Mouse (Mus musculus) kidney, embryonic 14.5 days (tissue): ENCODE results near the gene Abcf2. TPM values are rescaled to one million over a fixed set of nuclear protein-coding genes. Genes with fewer than 3 reads are reported as not detected.

Source experiments
- ATAC-seq: fragments of 200-750 bp; cut with Nextera tagmentation; 2 replicates; pipeline ENCODE4 v1.8.0; 2017; ENCODE audit warnings: moderate number of reproducible peaks, mild to moderate bottlenecking, moderate TSS enrichment, moderate library complexity; ENCODE audit not compliant: low FRiP score, low TSS enrichment
- H3K27ac ChIP-seq: fragments of 300-500 bp; sonication (generic); 2 replicates; pipeline ENCODE4 v1.5.1; 2014; ENCODE audit warnings: low read depth, mild to moderate bottlenecking, low read length, moderate library complexity, mixed read lengths
- H3K27me3 ChIP-seq: fragments of 300-500 bp; sonication (generic); 2 replicates; pipeline ENCODE4 v1.6.1; 2014; ENCODE audit warnings: mild to moderate bottlenecking, low read length; ENCODE audit not compliant: control insufficient read depth, insufficient read depth
- H3K36me3 ChIP-seq: fragments of 300-500 bp; sonication (generic); 2 replicates; pipeline ENCODE4 v1.6.1; 2014; ENCODE audit warnings: low read length, mixed read lengths; ENCODE audit not compliant: control insufficient read depth, insufficient read depth
- H3K4me1 ChIP-seq: fragments of 300-500 bp; sonication (generic); 2 replicates; pipeline ENCODE4 v1.6.1; 2014; ENCODE audit warnings: low read length, mixed read lengths; ENCODE audit not compliant: control insufficient read depth, insufficient read depth
- H3K4me2 ChIP-seq: fragments of 300-500 bp; sonication (generic); replicated peaks from 2 replicates; pipeline ENCODE4 v1.6.1; 2014; ENCODE audit warnings: low read depth, mild to moderate bottlenecking, low read length
- H3K4me3 ChIP-seq: fragments of 300-500 bp; sonication (generic); 2 replicates; pipeline ENCODE4 v1.5.1; 2014; ENCODE audit warnings: mild to moderate bottlenecking, low read length
- H3K9ac ChIP-seq: fragments of 300-500 bp; sonication (generic); 2 replicates; pipeline ENCODE4 v1.6.1; 2014; ENCODE audit warnings: low read depth, mild to moderate bottlenecking, low read length, moderate library complexity
- H3K9me3 ChIP-seq: fragments of 300-500 bp; sonication (generic); 2 replicates; pipeline ENCODE4 v1.6.1; 2016; ENCODE audit warnings: low read length; ENCODE audit not compliant: control insufficient read depth
- WGBS: fragments of 180-500 bp; shearing (Covaris S2); extraction: QIAGEN DNeasy Blood & Tissue Kit; methylation state at CpG from one replicate; pipeline ENCODE4 v1.1.7; 2014; 5-methylcytosine and 5-hydroxymethylcytosine counted together
- polyA plus RNA-seq: library from polyadenylated mRNA; unstranded; fragments of >200 nt; fragmentation: Nextera tagmentation; extraction: Ambion mirVana; gene quantifications from 2 replicates; pipeline ENCODE4 v1.2.1, GENCODE M21; 2014

The Abcf2 gene
- polyA plus RNA-seq, 1 experiment from 2014 or later: 121 TPM

GRCm38 (mm10) chr5:24527780-24528179 is 49.5 kb downstream of the Abcf2 start:
- Histone ChIP-seq H3K27ac (no peak overlapping the region), H3K36me3 (no peaks in the 10 kb centered on the region), H3K4me2 (no peak overlapping the region), H3K9me3 (no peaks in the 10 kb centered on the region), H3K27me3 (peaks cover 85% of the 10 kb centered on the region), H3K4me3 (no peak overlapping the region), H3K4me1 (peaks cover 13% of the 10 kb centered on the region), H3K9ac (no peak overlapping the region)
- ATAC-seq: no peak
- 12% methylated on average over 6 of the region's 6 CpGs for WGBS

- WGBS: 2% methylated on average over 44 of the region's 49 CpGs
- peak within 1 kb of the TSS; percentile 28; the same call in 1 of the 2 replicates for H3K9ac ChIP-seq
- peaks cover 13% of the 10 kb centered on the region for H3K4me1 ChIP-seq
- peaks cover 92% of the 10 kb centered on the region for H3K27me3 ChIP-seq
- H3K4me3 ChIP-seq: peak within 1 kb of the TSS; percentile 45
- H3K36me3 ChIP-seq: no peaks in the 10 kb centered on the region
- no peak within 1 kb of the TSS for H3K27ac ChIP-seq
- ATAC-seq: no peak
- peak within 1 kb of the TSS; percentile 87 for H3K4me2 ChIP-seq
- H3K9me3 ChIP-seq: no peaks in the 10 kb centered on the region
Measured at GRCm38 (mm10) chr5:24526889-24527230, 50.4 kb downstream of the Abcf2 start, which contains the start of gene Gbx1. Gene Gbx1, minus strand, starts transcription at chr5:24527202.

GRCm38 (mm10) chr5:24526190-24526888 is 50.9 kb downstream of the Abcf2 start:
- peak overlapping the region; percentile 28; the same call in 1 of the 2 replicates for H3K9ac ChIP-seq
- H3K4me2 ChIP-seq: peak overlapping the region; percentile 87
- ATAC-seq: 0 out of 2 replicates have a peak, but pooled peaks have one; percentile 22
- H3K4me1 ChIP-seq: peaks cover 13% of the 10 kb centered on the region
- no peaks in the 10 kb centered on the region for H3K36me3 ChIP-seq
- H3K4me3 ChIP-seq: peak overlapping the region; percentile 45
- H3K27me3 ChIP-seq: peaks cover 92% of the 10 kb centered on the region
- under 1% methylated on average over 73 of the region's 109 CpGs for WGBS
- no peaks in the 10 kb centered on the region for H3K9me3 ChIP-seq
- H3K27ac ChIP-seq: no peak overlapping the region

GRCm38 (mm10) chr5:24525360-24526189 is 51.7 kb downstream of the Abcf2 start:
- peaks cover 13% of the 10 kb centered on the region for H3K4me1 ChIP-seq
- H3K36me3 ChIP-seq: no peaks in the 10 kb centered on the region
- 4% methylated on average over 34 of the region's 34 CpGs for WGBS
- H3K27ac ChIP-seq: no peak overlapping the region
- no peak overlapping the region for H3K9ac ChIP-seq
- no peak for ATAC-seq
- peak overlapping the region; percentile 45 for H3K4me3 ChIP-seq
- peaks cover 88% of the 10 kb centered on the region for H3K27me3 ChIP-seq
- peak overlapping the region; percentile 87 for H3K4me2 ChIP-seq
- H3K9me3 ChIP-seq: no peaks in the 10 kb centered on the region

- WGBS: 16% methylated on average over 4 of the region's 4 CpGs
- H3K4me2 ChIP-seq: no peak overlapping the region
Measured at GRCm38 (mm10) chr5:24524522-24524921, 52.7 kb downstream of the Abcf2 start.

GRCm38 (mm10) chr5:24523806-24524205 is 53.5 kb downstream of the Abcf2 start:
- no peak overlapping the region for H3K27ac ChIP-seq
- H3K4me3 ChIP-seq: no peak overlapping the region
- H3K36me3 ChIP-seq: no peaks in the 10 kb centered on the region
- H3K4me1 ChIP-seq: peaks cover 13% of the 10 kb centered on the region
- H3K9ac ChIP-seq: no peak overlapping the region
- no peak for ATAC-seq
- H3K9me3 ChIP-seq: no peaks in the 10 kb centered on the region
- WGBS: 50% methylated on average over 8 of the region's 8 CpGs
- no peak overlapping the region for H3K4me2 ChIP-seq
- H3K27me3 ChIP-seq: peaks cover 84% of the 10 kb centered on the region

More at GRCm38 (mm10) chr5:24524522-24524921, 52.7 kb downstream of the Abcf2 start:
- ATAC-seq: no peak
- Histone ChIP-seq H3K27me3 (peaks cover 91% of the 10 kb centered on the region), H3K4me1 (peaks cover 13% of the 10 kb centered on the region), H3K9me3 (no peaks in the 10 kb centered on the region), H3K9ac (no peak overlapping the region), H3K27ac (no peak overlapping the region), H3K4me3 (no peak overlapping the region), H3K36me3 (no peaks in the 10 kb centered on the region)

- Histone ChIP-seq H3K4me2 (no peak overlapping the region), H3K9ac (no peak overlapping the region), H3K27ac (no peak overlapping the region), H3K9me3 (no peaks in the 10 kb centered on the region), H3K27me3 (peaks cover 70% of the 10 kb centered on the region), H3K4me1 (peaks cover 4% of the 10 kb centered on the region; the same call in 1 of the 2 replicates), H3K4me3 (no peak overlapping the region), H3K36me3 (no peaks in the 10 kb centered on the region)
- no peak for ATAC-seq
- 54% methylated on average over 8 of the region's 8 CpGs for WGBS
Measured at GRCm38 (mm10) chr5:24521366-24521765, 55.9 kb downstream of the Abcf2 start.
